Mouse (Mus musculus) neural tube, embryonic 15.5 days (tissue): Measurements from ENCODE around the gene Drc7. TPM values are rescaled to one million over a fixed set of nuclear protein-coding genes. Genes with fewer than 3 reads are reported as not detected.

Experiments
- ATAC-seq: fragments of 200-750 bp; cut with Nextera tagmentation; 2 replicates; pipeline ENCODE4 v1.8.0; 2017; ENCODE audit warnings: mild to moderate bottlenecking, moderate TSS enrichment, moderate library complexity; ENCODE audit not compliant: low FRiP score
- H3K27ac ChIP-seq: fragments of 300-500 bp; sonication (generic); replicated peaks from 2 replicates; pipeline ENCODE4 v1.5.1; 2015; ENCODE audit warnings: mild to moderate bottlenecking, inconsistent platforms
- H3K27me3 ChIP-seq: fragments of 300-500 bp; sonication (generic); replicated peaks from 2 replicates; pipeline ENCODE4 v1.6.1; 2015; ENCODE audit warnings: inconsistent platforms
- H3K36me3 ChIP-seq: fragments of 300-500 bp; sonication (generic); 2 replicates; pipeline ENCODE4 v1.6.1; 2015; ENCODE audit warnings: inconsistent platforms
- H3K4me1 ChIP-seq: fragments of 300-500 bp; sonication (generic); 2 replicates; pipeline ENCODE4 v1.6.1; 2015; ENCODE audit warnings: inconsistent platforms
- H3K4me2 ChIP-seq: fragments of 300-500 bp; sonication (generic); 2 replicates; pipeline ENCODE4 v1.6.1; 2015; ENCODE audit warnings: inconsistent platforms, mild to moderate bottlenecking, moderate library complexity
- H3K4me3 ChIP-seq: fragments of 300-500 bp; sonication (generic); replicated peaks from 2 replicates; pipeline ENCODE4 v1.5.1; 2015; ENCODE audit warnings: mild to moderate bottlenecking, inconsistent platforms
- H3K9ac ChIP-seq: fragments of 300-500 bp; sonication (generic); replicated peaks from 2 replicates; pipeline ENCODE4 v1.6.1; 2015; ENCODE audit warnings: mild to moderate bottlenecking, inconsistent platforms
- H3K9me3 ChIP-seq: fragments of 300-500 bp; sonication (generic); replicated peaks from 2 replicates; pipeline ENCODE4 v1.6.1; 2016; ENCODE audit warnings: inconsistent platforms
- WGBS: fragments of 180-500 bp; shearing (Covaris S2); methylation state at CpG from one replicate; pipeline ENCODE4 v1.1.7; 2015; ENCODE audit warnings: mixed read lengths; 5-methylcytosine and 5-hydroxymethylcytosine counted together
- polyA plus RNA-seq: library from polyadenylated mRNA; unstranded; fragments of >200 nt; fragmentation: Nextera tagmentation; extraction: Ambion mirVana; gene quantifications from 2 replicates; pipeline ENCODE4 v1.2.1, GENCODE M21; 2015

Gene Drc7
- polyA plus RNA-seq, 1 experiment from 2014 or later = 1.2 TPM

DNA sequence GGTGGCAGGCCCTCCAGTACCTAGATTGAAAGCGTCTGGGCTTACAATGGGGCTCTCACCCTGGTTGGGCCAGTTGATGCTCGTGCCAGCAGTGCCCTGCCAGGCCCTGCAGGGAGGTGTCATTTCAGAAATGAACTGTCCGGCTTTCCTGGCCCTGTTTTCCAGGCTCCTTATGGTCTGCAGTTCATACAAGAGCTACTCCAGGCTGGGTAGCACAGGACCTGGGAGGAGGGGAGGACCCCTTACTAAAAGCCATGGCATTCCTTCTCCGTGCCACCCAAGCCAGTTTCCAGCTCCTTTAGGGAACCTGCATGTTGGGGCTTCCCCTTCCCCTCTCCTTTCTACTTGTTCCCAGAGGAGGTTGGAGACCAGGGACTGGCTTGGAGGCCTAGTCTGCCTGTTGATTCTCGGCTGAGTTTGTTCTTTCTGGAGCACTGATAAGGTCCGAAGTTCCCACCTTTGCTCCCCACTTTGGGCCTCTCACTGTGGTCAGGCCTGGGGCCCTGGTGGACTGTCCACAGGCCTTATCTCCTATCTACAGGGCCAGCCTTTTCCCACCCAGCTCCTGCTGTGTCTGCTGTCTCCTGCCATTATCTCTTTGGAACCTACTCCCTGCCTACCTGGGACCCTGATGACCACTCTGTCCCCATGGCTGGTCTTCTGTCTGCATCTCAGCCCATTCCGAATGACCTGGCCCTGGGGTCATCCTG, 30.7 kb downstream of the Drc7 start:
- Histone ChIP-seq H3K27ac (no peak overlapping the region), H3K9me3 (no peaks in the 10 kb centered on the region), H3K36me3 (peaks cover 64% of the 10 kb centered on the region), H3K4me1 (peaks cover 24% of the 10 kb centered on the region), H3K27me3 (no peaks in the 10 kb centered on the region), H3K4me2 (no peak overlapping the region), H3K4me3 (no peak overlapping the region), H3K9ac (no peak overlapping the region)
- WGBS = 92% methylated on average over 7 of the region's 7 CpGs
- no peak for ATAC-seq

DNA sequence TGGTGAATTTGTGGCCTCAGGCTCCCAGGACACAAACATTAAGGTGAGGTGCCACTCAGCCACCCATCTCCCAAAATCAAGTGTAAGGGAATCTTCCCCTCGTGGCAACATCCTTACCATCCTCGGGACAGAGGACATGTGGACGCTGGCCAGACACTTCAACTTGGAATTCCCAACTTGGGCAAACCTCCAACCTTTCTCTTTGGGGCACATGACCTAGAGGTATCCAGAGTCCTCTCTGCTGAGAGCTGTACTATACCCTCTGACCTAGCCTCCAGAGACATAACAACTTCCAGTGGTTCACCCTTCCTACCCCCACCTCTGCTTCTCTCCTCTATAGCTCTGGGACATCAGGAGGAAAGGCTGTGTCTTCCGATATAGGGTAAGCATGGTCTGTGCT, 38.7 kb downstream of the Drc7 start:
- H3K4me3 ChIP-seq = no peak overlapping the region
- 87% methylated on average over 4 of the region's 4 CpGs for WGBS
- H3K4me2 ChIP-seq = no peak overlapping the region
- no peaks in the 10 kb centered on the region for H3K27me3 ChIP-seq
- no peak for ATAC-seq
- no peaks in the 10 kb centered on the region for H3K4me1 ChIP-seq
- H3K36me3 ChIP-seq = peaks cover 94% of the 10 kb centered on the region
- no peaks in the 10 kb centered on the region for H3K9me3 ChIP-seq
- H3K27ac ChIP-seq = no peak overlapping the region
- no peak overlapping the region for H3K9ac ChIP-seq

DNA sequence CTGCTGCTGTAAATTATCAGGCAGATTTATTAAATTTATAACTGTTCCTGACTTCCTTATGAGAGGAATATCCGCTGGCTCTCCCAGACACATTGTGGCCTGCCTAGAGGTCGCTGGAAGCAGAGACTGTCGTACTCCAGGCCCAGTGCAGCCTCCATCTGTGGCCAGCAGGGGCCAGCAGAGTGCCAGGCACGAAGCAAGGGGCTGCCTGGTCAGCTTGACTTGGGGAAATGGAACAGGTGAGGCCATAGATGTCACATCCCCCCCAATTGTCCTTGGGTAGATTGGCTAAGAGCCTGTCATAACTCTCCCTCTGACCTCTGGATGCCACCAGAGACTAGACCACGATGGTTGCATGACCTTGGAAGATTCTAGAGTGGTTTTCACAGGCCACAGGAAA, 44.1 kb downstream of the Drc7 start:
- no peaks in the 10 kb centered on the region for H3K4me1 ChIP-seq
- H3K4me3 ChIP-seq = no peak overlapping the region
- no peak overlapping the region for H3K27ac ChIP-seq
- H3K36me3 ChIP-seq = peaks cover 97% of the 10 kb centered on the region
- no peaks in the 10 kb centered on the region for H3K27me3 ChIP-seq
- no peaks in the 10 kb centered on the region for H3K9me3 ChIP-seq
- no peak overlapping the region for H3K9ac ChIP-seq
- no peak overlapping the region for H3K4me2 ChIP-seq
- peak; percentile 71 for ATAC-seq
- 25% methylated on average over 5 of the region's 5 CpGs for WGBS

DNA sequence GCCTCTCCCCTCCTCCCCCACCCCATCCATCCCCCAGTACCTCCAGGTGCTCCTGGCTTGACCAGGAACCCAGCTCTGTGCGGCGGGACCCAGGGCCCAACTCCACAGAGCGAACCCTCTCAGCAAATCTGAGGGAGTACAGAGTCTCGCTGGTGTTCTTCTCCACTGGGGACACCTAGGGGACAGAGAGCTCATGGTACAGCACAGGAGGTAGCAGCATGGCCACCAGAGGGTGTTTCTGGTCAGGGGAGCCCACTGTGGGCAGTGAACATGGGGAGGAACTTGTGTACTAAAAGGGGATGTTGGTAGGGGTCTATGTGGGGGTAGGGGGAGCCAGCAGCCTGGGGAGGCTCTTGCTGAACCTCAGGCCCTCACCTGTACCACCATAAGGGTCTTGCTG, 47.1 kb downstream of the Drc7 start:
- H3K4me3 ChIP-seq = no peak overlapping the region
- H3K4me1 ChIP-seq = no peaks in the 10 kb centered on the region
- no peak overlapping the region for H3K9ac ChIP-seq
- H3K27me3 ChIP-seq = no peaks in the 10 kb centered on the region
- H3K36me3 ChIP-seq = peaks cover 97% of the 10 kb centered on the region
- no peaks in the 10 kb centered on the region for H3K9me3 ChIP-seq
- peak; percentile 20; the same call in 1 of the 2 replicates for ATAC-seq
- 83% methylated on average over 4 of the region's 4 CpGs for WGBS
- no peak overlapping the region for H3K27ac ChIP-seq
- no peak overlapping the region for H3K4me2 ChIP-seq

DNA sequence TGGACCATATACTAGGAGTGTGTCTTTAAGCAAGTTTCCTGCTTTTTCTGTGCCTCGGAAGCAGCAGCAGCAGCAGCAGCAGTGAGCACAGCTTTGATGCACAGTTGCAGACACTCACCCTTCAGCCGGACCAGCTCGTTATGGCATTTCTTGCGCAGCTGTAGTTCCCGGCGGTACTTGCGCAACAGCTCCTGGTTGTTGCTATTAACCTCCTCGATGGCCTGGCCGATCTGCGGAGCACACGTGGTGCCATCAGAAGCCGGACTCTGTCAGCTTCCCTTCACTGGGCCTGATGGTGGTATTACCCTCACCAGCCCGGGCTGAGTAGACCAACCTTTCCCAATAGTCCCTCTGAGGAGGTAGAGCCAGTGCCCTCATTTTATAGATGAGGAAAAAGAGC, 52.4 kb downstream of the Drc7 start:
- no peaks in the 10 kb centered on the region for H3K27me3 ChIP-seq
- no peak overlapping the region for H3K4me3 ChIP-seq
- no peak for ATAC-seq
- 91% methylated on average over 13 of the region's 13 CpGs for WGBS
- H3K4me2 ChIP-seq = no peak overlapping the region
- H3K36me3 ChIP-seq = peaks cover 73% of the 10 kb centered on the region
- no peak overlapping the region for H3K27ac ChIP-seq
- H3K4me1 ChIP-seq = no peaks in the 10 kb centered on the region
- no peak overlapping the region for H3K9ac ChIP-seq
- no peaks in the 10 kb centered on the region for H3K9me3 ChIP-seq

DNA sequence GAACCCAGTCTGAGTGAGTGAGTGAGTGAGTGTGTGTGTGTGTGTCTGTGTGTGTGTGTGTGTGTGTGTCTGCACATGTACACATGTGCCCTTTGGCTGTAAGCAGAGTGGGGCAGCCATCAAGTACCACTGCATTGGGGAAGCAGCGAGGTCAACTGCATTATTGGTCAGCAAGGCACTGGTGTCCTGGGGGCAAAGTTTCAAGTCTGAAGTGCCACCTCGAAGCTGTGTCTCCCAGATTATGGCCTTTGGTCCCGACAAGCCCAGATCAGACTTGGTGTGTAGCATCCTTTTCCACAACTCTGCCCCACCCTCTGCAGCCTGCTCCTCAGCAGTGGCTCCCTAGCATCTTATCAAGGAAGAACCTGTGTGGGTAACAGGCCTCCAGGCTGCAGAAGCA, 57.7 kb downstream of the Drc7 start:
- Histone ChIP-seq H3K4me3 (no peak overlapping the region), H3K4me1 (no peaks in the 10 kb centered on the region), H3K9me3 (no peaks in the 10 kb centered on the region), H3K36me3 (peaks cover 23% of the 10 kb centered on the region), H3K9ac (no peak overlapping the region), H3K27ac (no peak overlapping the region), H3K27me3 (no peaks in the 10 kb centered on the region), H3K4me2 (no peak overlapping the region)
- 95% methylated on average over 3 of the region's 3 CpGs for WGBS
- no peak for ATAC-seq

DNA sequence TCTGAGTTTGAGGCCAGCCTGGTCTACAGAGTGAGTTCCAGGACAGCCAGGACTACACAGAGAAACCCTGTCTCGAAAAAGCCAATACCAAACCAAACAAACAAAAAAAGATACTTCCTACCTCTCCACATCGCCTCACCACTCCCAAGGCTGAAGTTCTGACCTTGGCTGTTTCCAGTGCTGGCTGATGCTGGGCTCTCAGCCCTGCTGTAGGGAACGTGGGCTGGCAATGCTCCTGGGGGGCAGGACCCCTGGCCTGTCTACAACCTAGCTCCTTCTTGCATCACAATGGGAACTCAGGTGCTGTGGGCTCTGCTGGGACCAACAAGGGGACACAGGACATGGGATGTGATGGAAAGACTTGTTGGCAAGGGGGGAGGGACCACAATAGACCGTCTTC, 58.2 kb downstream of the Drc7 start:
- no peak overlapping the region for H3K9ac ChIP-seq
- H3K4me1 ChIP-seq = no peaks in the 10 kb centered on the region
- H3K9me3 ChIP-seq = no peaks in the 10 kb centered on the region
- peaks cover 18% of the 10 kb centered on the region for H3K36me3 ChIP-seq
- H3K27me3 ChIP-seq = no peaks in the 10 kb centered on the region
- no peak overlapping the region for H3K4me2 ChIP-seq
- H3K27ac ChIP-seq = no peak overlapping the region
- WGBS = 77% methylated on average over 4 of the region's 4 CpGs
- no peak for ATAC-seq
- no peak overlapping the region for H3K4me3 ChIP-seq

DNA sequence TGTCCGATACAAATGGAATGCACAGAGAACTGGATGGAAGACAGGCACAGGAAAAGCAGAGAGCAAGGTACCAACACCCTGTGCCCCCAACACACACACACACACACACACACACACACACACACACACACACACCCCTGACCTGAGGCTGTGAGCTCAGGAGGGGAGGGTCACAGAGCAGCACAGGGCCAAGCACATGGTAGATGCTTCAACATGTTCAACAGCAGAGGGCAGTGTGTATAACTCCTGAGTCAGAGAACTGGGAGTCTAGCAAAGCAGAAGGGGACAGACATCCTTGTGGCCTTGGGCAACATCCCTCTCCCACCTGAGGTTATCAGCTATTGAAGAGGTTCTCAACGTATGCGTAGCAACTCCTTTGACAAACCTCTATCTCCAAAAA, 58.8 kb downstream of the Drc7 start:
- peaks cover 11% of the 10 kb centered on the region for H3K36me3 ChIP-seq
- no peak overlapping the region for H3K4me2 ChIP-seq
- H3K4me1 ChIP-seq = no peaks in the 10 kb centered on the region
- no peak overlapping the region for H3K9ac ChIP-seq
- peak; percentile 63 for ATAC-seq
- no peaks in the 10 kb centered on the region for H3K9me3 ChIP-seq
- H3K4me3 ChIP-seq = no peak overlapping the region
- no peaks in the 10 kb centered on the region for H3K27me3 ChIP-seq
- 74% methylated on average over 3 of the region's 3 CpGs for WGBS
- H3K27ac ChIP-seq = no peak overlapping the region

DNA sequence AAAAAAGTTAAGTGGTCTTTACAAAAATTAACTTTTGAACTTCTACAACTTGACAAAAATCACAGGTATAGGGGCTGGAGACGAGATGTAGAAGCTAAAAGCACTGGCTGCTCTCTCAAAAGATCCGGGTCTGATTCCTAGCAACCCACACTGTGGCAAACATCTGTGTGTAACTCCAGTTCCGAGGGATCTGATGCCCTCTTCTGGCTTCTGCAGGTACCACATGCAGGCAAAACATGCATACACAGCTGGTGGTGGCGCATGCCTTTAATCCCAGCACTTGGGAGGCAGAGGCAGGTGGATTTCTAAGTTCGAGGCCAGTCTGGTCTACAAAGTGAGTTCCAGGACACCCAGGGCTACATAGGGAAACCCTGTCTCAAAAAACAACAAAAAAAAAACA, 68.6 kb downstream of the Drc7 start:
- Histone ChIP-seq H3K27ac (no peak overlapping the region), H3K4me3 (no peak overlapping the region), H3K36me3 (peaks cover 33% of the 10 kb centered on the region), H3K4me1 (0 out of 2 replicates have a peak, but pooled peaks cover 3% of the 10 kb centered on the region), H3K9ac (no peak overlapping the region), H3K27me3 (no peaks in the 10 kb centered on the region), H3K9me3 (no peaks in the 10 kb centered on the region), H3K4me2 (no peak overlapping the region)
- no peak for ATAC-seq
- 95% methylated on average over 5 of the region's 5 CpGs for WGBS

DNA sequence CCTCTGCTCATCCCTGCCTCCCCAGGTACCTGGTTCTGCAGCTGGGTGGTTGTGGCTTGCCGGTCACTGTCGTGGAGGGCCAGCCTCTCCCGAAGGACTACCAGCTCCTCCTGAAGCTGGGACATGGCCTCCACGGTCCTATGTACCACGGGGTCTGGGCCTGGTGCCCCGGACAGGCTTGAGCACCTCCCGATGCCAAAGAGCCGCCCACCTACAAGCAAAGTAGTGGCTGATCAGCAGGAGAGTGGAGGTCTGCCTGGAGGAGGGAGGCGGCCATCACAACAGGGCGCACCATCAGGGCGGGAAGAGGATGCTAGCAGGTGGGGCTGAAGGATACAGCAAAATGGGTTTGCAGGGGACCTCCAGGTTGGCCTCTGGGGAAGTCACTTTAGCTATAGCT, 71.6 kb downstream of the Drc7 start:
- Histone ChIP-seq H3K4me2 (no peak overlapping the region), H3K27me3 (no peaks in the 10 kb centered on the region), H3K27ac (no peak overlapping the region), H3K36me3 (peaks cover 39% of the 10 kb centered on the region), H3K9ac (no peak overlapping the region), H3K9me3 (no peaks in the 10 kb centered on the region), H3K4me1 (0 out of 2 replicates have a peak, but pooled peaks cover 3% of the 10 kb centered on the region), H3K4me3 (no peak overlapping the region)
- 91% methylated on average over 11 of the region's 11 CpGs for WGBS
- ATAC-seq = no peak

DNA sequence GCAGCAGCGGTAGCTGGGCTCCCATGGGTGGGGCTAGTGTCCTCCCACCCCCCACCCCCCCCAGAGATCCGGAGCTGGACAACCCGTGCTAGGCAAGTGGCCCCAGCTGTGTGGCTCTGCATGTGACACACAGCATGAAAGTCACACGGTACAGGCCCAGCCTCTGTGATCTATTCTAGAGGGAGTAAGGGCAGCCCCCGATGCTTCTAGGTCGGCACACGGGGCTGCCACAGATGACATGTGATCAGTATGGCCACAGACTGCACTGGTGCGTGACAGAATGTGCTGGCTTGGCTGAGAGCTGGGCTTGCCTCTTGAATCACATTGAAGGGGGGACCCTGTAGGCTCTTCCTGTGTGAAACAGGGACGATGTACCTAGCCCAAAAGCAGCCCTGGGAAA, 72.8 kb downstream of the Drc7 start:
- Histone ChIP-seq H3K9me3 (no peaks in the 10 kb centered on the region), H3K9ac (no peak overlapping the region), H3K36me3 (peaks cover 46% of the 10 kb centered on the region), H3K4me2 (no peak overlapping the region), H3K4me3 (no peak overlapping the region), H3K27me3 (no peaks in the 10 kb centered on the region), H3K4me1 (no peaks in the 10 kb centered on the region; the same call in 1 of the 2 replicates), H3K27ac (no peak overlapping the region)
- ATAC-seq = no peak
- WGBS = 62% methylated on average over 9 of the region's 9 CpGs
